In the genomic region with DNA sequence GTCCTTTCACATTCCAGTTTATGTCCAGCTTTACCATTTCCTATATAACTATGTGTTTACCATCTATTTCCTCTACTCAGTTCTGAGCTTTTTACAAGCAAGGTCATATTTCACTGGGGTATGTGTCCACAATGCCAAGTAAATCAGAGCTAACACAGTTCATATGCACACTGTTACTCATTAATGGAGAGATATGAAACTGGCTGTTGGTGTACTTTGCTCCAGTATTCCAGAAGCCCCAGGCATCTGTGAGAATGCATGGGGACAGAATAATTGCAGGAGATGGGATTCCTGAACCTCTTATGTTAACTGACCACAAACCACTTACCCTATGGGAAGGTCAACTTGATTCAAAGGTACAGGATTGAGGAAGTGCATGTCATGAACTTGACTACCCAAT, we compare ENCODE assay signal across 25 mouse cellular contexts.
DNase-seq lines count a peak whose midpoint lies in the region; ATAC-seq lines count a peak whose summit lies in the region.
"Had no signal": no experiment of that assay in that cellular context is flagged by ENCODE, and none has a peak within 500 bp of the region (broad histone marks: within the 10 kb centered on the region; RNA-seq: fewer than 3 reads in every experiment).

No protein-coding gene starts in this region.

- no peak overlapping the region for H3K4me3 ChIP-seq in kidney, embryonic 16.5 days (ENCODE audit: low read length)
- H3K4me3 ChIP-seq in intestine, embryonic 14.5 days (ENCODE audit: low read depth, low read length): no peak overlapping the region
- H3K4me3 ChIP-seq in intestine, embryonic 16.5 days (ENCODE audit: low read length): no peak overlapping the region
- no peak overlapping the region for H3K4me3 ChIP-seq in stomach, embryonic 15.5 days (replicated peaks)
- H3K4me3 ChIP-seq: forebrain, embryonic 10.5 days; forebrain, embryonic 13.5 days; heart, adult 2 months; heart, embryonic 10.5 days; heart, embryonic 13.5 days; hindbrain, embryonic 15.5 days had no signal

- DNase-seq in kidney, postnatal 4 days: no peak
- peak; percentile 51 for DNase-seq in intestine, embryonic 14.5 days (ENCODE audit: low spot score)
- DNase-seq in right cerebral cortex, postnatal 36 days (ENCODE audit: low spot score in 2 of 2): no peak
- no peak for DNase-seq in adrenal gland, postnatal 36 days
- DNase-seq: adrenal gland, adult 2 months; adrenal gland, postnatal 14 days; cerebellum, adult 11-12 months; cerebellum, adult 8-10 months; cerebellum, postnatal 36 days; gastrocnemius, postnatal 10 days; gastrocnemius, postnatal 36 days; heart, adult 2 months; heart, postnatal 14 days; heart, postnatal 4 days had no signal

- H3K4me2 ChIP-seq in kidney, embryonic 16.5 days (replicated peaks; ENCODE audit: low read depth, low read length): no peak overlapping the region
- H3K4me2 ChIP-seq in intestine, embryonic 14.5 days (ENCODE audit: low read length): no peak overlapping the region
- H3K4me2 ChIP-seq in intestine, embryonic 16.5 days (ENCODE audit: low read depth, low read length): no peak overlapping the region
- no peak overlapping the region for H3K4me2 ChIP-seq in stomach, embryonic 15.5 days
- H3K4me2 ChIP-seq: forebrain, embryonic 13.5 days; heart, embryonic 13.5 days; hindbrain, embryonic 15.5 days had no signal

- peak; percentile 51; the same call in 1 of the 2 replicates for ATAC-seq in kidney, embryonic 16.5 days (ENCODE audit: low FRiP score, low TSS enrichment)
- peak; percentile 74 for ATAC-seq in intestine, embryonic 14.5 days (replicated peaks; ENCODE audit: low FRiP score, low TSS enrichment, low read depth)
- peak; percentile 94 for ATAC-seq in intestine, embryonic 16.5 days
- peak; percentile 72 for ATAC-seq in stomach, embryonic 15.5 days (ENCODE audit: insufficient read depth, low FRiP score, low read depth)
- ATAC-seq: forebrain, embryonic 13.5 days; forebrain, embryonic 16.5 days; Patski had no signal

- H3K4me1 ChIP-seq in kidney, embryonic 16.5 days (ENCODE audit: insufficient read depth, low read length): no peaks in the 10 kb centered on the region
- H3K4me1 ChIP-seq in intestine, embryonic 14.5 days (replicated peaks; ENCODE audit: control insufficient read depth, insufficient read depth, low read length): no peaks in the 10 kb centered on the region
- no peaks in the 10 kb centered on the region for H3K4me1 ChIP-seq in intestine, embryonic 16.5 days (ENCODE audit: control insufficient read depth, insufficient read depth, low read length)
- H3K4me1 ChIP-seq in stomach, embryonic 15.5 days: no peaks in the 10 kb centered on the region
- H3K4me1 ChIP-seq: forebrain, embryonic 10.5 days; heart, embryonic 10.5 days; heart, embryonic 13.5 days had no signal

- H3K27ac ChIP-seq in kidney, embryonic 16.5 days (ENCODE audit: low read length): no peak overlapping the region
- H3K27ac ChIP-seq in intestine, embryonic 14.5 days (ENCODE audit: low read depth): no peak overlapping the region
- H3K27ac ChIP-seq in intestine, embryonic 16.5 days (ENCODE audit: low read length): no peak overlapping the region
- H3K27ac ChIP-seq in stomach, embryonic 15.5 days: no peak overlapping the region
- H3K27ac ChIP-seq: forebrain, embryonic 10.5 days; forebrain, embryonic 13.5 days; heart, adult 2 months; heart, embryonic 10.5 days; heart, embryonic 13.5 days; hindbrain, embryonic 15.5 days had no signal

- H3K27me3 ChIP-seq in kidney, embryonic 16.5 days (ENCODE audit: insufficient read depth, low read length): no peaks in the 10 kb centered on the region
- no peaks in the 10 kb centered on the region for H3K27me3 ChIP-seq in intestine, embryonic 14.5 days (replicated peaks; ENCODE audit: control insufficient read depth, insufficient read depth, low read length)
- no peaks in the 10 kb centered on the region for H3K27me3 ChIP-seq in intestine, embryonic 16.5 days (replicated peaks; ENCODE audit: control insufficient read depth, insufficient read depth, low read length)
- H3K27me3 ChIP-seq in stomach, embryonic 15.5 days (replicated peaks): no peaks in the 10 kb centered on the region
- H3K27me3 ChIP-seq: forebrain, embryonic 13.5 days; heart, embryonic 13.5 days; hindbrain, embryonic 15.5 days; Patski had no signal

- no peaks in the 10 kb centered on the region for H3K36me3 ChIP-seq in kidney, embryonic 16.5 days (ENCODE audit: insufficient read depth, low read length)
- no peaks in the 10 kb centered on the region for H3K36me3 ChIP-seq in intestine, embryonic 14.5 days (ENCODE audit: control insufficient read depth, insufficient read depth, low read length)
- H3K36me3 ChIP-seq in intestine, embryonic 16.5 days (ENCODE audit: control insufficient read depth, insufficient read depth, low read length): no peaks in the 10 kb centered on the region
- no peaks in the 10 kb centered on the region for H3K36me3 ChIP-seq in stomach, embryonic 15.5 days
- H3K36me3 ChIP-seq: forebrain, embryonic 10.5 days; G1E; heart, embryonic 10.5 days; heart, embryonic 13.5 days; hindbrain, embryonic 15.5 days had no signal

- no peak overlapping the region for H3K9ac ChIP-seq in kidney, embryonic 16.5 days (replicated peaks; ENCODE audit: low read length)
- no peak overlapping the region for H3K9ac ChIP-seq in intestine, embryonic 14.5 days (ENCODE audit: low read length)
- H3K9ac ChIP-seq in intestine, embryonic 16.5 days (ENCODE audit: low read depth, low read length): no peak overlapping the region
- H3K9ac ChIP-seq in stomach, embryonic 15.5 days: no peak overlapping the region
- H3K9ac ChIP-seq: forebrain, embryonic 13.5 days; heart, embryonic 13.5 days; hindbrain, embryonic 15.5 days had no signal

- no peaks in the 10 kb centered on the region for H3K9me3 ChIP-seq in kidney, embryonic 16.5 days (ENCODE audit: low read length)
- no peaks in the 10 kb centered on the region for H3K9me3 ChIP-seq in intestine, embryonic 14.5 days (ENCODE audit: control insufficient read depth, low read length)
- H3K9me3 ChIP-seq in intestine, embryonic 16.5 days (ENCODE audit: control insufficient read depth, low read length): no peaks in the 10 kb centered on the region
- H3K9me3 ChIP-seq in stomach, embryonic 15.5 days: no peaks in the 10 kb centered on the region
- H3K9me3 ChIP-seq: forebrain, embryonic 10.5 days; forebrain, embryonic 13.5 days; heart, embryonic 10.5 days; heart, embryonic 13.5 days; hindbrain, embryonic 15.5 days had no signal
